Mouse (Mus musculus): ENCODE results near the gene Edem3. TPM values are rescaled to one million over a fixed set of nuclear protein-coding genes. Genes with fewer than 3 reads are reported as not detected.

Edem3 gene
- 10 to 100 TPM; 35.0 to 40.3 (median 36.6) TPM for total RNA-seq (2022)

DNA sequence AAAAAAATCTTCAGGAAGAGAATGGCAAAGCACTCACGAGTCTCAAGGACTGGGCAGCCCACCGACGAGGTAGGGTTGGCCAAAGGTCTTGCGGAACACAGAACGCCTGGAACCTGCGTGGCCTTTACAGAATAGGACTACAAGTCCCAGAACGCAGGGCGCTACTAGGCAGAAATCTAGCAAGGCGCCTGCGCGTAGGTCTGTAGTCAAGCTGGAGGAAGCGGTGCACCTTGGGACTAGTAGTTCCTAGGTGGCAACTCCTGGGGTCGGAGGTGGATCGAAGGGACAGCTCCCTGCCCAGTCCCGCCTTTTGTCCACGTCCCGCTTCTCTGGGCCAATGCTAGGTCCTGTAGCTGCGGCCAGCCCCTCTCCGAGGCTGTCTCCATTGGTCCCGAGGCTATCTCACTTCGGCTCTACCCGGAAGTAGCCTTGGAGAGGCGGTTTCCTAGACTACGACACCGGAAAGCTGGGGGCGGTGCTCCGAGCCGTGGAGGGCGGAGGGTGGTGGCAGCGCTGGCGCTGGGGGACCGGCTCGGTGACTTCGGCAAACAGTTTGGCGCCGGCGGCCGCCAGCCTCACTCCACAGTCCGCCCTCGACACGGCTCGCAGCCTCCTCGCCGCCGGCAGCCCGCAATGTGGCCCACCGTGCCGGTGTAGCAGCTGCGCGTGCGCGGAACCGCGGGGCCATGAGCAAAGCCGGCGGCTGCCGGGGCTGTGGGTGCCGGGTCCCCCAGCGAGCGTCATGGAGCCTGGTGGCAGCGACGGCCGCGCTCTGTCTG is at the start of gene Edem3:
TSS of gene Edem3 (plus strand) at position 491 of the 779 bp plus-strand sequence.
- DNase-seq (ENCODE audit: low spot score in 2 of 2) = peak; percentile 99

- peak; percentile 71 to 89 for DNase-seq (ENCODE audit: low spot score in 2 of 2)
These were observed 49.3 kb upstream of the Edem3 start for GRCm38 (mm10) chr1:151705723-151706396.

- DNase-seq (ENCODE audit: low spot score in 2 of 2) = no peak
These were observed 48.8 kb upstream of the Edem3 start for GRCm38 (mm10) chr1:151706397-151706752.

DNA sequence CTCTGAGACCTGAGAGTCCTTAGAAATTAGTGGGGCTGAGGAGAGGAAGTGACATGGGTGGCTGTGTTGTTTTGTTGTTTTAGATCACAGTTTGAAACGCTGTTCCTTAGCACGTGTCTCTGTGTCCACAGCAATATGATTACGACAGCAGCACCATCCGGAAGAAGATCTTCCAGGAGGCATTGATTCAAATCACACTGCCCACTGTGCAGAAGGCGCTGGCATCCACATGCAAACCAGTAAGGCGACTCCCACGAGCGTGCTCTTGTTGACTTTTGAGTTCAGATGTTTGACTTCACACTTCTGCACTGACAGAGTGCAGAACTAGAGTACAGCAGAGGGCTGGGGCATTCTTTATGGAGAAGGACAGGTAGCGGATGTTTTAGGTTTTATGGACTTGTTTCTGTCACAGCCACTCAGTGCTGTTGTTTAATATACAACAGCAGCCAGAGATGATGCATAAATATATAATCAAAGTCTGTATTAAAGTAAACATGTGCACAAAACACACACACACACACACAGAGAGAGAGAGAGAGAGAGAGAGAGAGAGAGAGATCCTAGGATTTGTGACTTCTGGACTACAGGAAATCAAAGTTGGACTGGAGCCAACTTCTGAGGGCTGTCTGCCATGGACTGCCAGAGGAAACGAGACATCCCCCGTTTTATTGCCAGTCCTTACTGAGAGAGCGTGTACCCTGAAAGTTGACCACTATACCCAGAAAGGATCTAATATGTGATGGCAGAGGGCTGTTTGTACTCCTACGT is 46.0 kb upstream of the Edem3 start:
- no peak for DNase-seq (ENCODE audit: low spot score in 2 of 2)

GRCm38 (mm10) chr1:151709734-151710022 is 45.5 kb upstream of the Edem3 start:
- no peak for DNase-seq (ENCODE audit: low spot score in 2 of 2)

GRCm38 (mm10) chr1:151710424-151711055 is 44.6 kb upstream of the Edem3 start:
- no peak for DNase-seq (ENCODE audit: low spot score in 2 of 2)

DNA sequence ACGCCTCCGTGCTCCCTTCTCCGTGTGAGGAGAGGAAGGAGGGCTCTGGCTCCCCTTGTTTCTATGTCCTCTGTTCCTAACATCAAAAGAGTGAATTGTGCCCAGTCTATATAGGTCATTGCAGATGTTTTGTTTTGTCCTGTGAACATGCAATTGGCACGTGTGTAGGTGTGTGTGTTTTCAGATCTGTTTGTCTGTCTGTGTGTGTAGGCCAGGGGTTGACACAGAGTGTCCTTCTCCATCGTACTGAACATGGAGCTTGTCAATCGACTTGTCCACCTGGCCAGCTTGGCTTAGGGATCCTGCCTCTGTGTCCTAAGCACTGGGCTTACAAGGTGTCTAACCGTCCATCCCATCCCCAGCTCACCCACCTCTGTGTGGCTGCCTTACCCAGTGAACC is 44.1 kb upstream of the Edem3 start:
- DNase-seq (ENCODE audit: low spot score in 2 of 2) = no peak

GRCm38 (mm10) chr1:151712664-151713063 is 42.5 kb upstream of the Edem3 start:
- no peak for DNase-seq (ENCODE audit: low spot score in 2 of 2)

GRCm38 (mm10) chr1:151713622-151714021 is 41.5 kb upstream of the Edem3 start:
- no peak for DNase-seq (ENCODE audit: low spot score in 2 of 2)

DNA sequence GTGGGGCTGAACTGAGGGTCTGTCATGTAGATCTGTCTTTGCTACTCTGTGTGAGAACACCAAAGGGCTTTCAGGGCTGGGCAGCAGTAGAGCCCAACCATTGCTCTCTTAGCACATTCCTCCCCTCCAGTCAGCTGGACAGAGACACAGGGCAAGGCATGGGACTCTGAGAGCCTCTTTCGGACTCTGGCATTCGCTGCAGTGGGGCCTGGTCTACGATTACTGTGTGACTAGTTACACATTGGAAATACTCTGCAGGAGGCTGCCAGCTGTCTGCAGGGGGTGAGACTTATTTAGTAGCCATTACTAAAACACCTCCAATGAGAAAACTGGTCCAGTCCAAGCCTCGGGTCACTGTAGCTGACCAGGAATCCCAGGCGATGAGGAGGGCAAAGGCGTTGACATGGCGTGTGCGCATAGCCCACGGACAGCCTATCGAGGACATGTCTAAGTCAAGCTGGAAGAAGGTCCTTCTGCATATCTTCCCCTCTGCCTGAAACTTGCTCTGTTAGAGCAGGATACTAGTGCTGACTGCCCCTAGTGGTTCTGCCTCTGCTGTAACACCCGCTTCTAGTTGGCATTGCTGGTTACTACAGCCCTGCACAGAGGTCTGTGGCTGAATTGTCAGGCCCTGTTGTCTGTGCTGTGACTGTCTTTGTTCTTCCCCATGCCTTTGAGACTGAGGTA is 39.0 kb upstream of the Edem3 start:
- no peak for DNase-seq (ENCODE audit: low spot score in 2 of 2)

DNA sequence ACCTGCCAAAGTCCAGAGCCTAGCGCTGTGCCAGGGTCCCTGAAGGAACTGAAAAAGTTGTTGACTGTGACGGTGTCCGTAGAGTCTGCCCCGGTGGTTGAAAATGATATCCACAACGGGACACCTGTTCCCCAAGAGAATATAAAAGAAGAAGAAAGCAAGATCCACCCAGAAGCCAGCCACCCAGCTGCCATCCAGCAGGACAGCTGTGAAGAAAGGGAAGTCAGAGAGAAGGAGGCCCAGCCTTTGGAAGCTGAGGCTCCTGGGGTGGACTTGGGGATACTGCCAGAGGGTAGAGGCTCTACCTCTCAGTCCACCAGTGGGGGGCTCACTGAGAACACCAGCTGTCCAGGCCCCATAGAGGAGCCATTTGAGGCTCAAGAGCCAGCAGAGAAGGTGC is 37.5 kb upstream of the Edem3 start:
- DNase-seq (ENCODE audit: low spot score in 2 of 2) = no peak

DNA sequence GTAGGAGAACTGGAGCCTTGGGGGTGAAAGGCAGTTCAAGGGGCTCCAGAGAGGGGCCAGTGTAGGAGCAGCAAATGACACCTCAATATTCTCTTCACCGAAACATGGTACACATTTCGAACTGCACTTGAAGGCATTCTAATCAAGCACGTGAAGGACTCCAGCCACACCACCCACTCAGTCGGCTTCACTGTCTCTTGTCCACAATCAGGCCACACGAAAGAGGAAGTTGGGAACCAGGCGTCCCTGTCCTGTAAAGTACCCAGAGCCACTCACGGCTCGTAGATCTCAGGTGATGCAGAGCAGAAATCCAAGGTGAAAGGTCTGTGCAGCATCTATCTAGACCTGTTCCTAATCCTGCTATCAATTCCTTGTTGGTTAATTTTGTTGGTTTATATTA is 36.6 kb upstream of the Edem3 start:
- DNase-seq (ENCODE audit: low spot score in 2 of 2) = no peak

DNA sequence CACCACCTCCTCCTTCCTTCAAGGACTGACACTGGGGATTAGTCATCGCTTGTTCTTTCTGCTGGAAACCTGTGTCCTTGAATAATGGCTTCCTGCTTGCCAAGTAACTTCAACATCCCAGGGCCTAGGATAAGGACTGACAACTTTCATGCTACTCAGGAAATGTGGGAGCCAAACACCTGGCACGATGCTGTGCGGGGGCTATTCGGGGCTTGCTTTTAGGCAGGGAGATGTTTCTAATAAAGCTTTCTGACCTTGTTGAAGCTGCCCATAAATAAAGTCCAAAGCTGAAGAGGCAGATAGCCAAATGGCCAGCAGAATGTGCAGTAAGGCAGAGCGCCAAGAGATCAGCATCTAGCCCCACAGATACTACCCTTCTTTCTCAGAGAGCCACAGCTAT is 35.3 kb upstream of the Edem3 start:
- no peak for DNase-seq (ENCODE audit: low spot score in 2 of 2)

GRCm38 (mm10) chr1:151720566-151720965 is 34.6 kb upstream of the Edem3 start:
- no peak for DNase-seq (ENCODE audit: low spot score in 2 of 2)

DNA sequence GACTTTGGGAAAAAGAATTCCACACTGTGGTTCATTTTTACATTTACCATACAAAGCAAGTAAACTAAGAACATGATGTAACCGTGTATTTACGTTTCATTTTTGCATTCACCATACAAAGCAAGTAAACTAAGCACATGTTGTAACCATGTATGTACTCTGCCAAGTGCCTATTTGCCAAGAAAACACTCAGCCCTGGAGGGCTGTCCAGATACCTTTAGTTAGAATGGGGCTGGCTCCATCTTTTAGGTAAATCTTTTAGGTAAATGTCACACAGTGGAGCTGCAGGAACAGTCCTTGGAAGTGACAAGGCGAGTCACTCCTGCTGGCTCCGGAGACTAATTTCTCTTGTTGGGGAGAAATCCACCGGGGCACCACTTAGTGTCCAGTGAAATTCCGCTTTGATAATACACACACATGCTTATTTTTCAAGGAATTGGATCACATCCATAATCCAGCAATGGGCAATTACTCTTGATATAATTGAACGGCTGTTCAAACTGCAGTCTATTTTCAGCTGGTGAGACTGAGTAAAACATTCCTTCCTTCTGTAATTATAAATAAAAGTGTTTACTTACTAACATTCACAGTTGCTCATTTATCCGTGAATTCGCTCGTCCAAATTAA is 33.7 kb upstream of the Edem3 start:
- DNase-seq (ENCODE audit: low spot score in 2 of 2) = no peak

GRCm38 (mm10) chr1:151723771-151724170 is 31.4 kb upstream of the Edem3 start:
- no peak for DNase-seq (ENCODE audit: low spot score in 2 of 2)

DNA sequence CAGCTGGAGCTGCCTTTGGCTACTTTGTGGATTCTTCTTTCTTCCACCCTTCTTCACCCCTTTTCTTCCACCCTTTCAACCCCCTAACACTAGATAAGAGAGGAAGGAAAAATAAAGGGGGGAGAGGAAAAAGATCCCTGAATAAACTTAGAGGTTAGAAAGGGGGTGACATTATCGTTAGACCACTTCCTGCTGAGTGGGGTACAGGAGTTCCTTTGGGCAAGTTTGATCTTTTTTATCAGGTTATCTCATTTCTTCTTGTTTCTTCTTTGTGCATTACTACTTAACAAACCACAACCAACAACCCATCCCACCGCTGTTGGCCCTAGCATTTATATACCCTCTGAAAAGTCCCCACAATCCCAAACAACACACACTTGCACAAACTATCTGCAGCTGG is 29.6 kb upstream of the Edem3 start:
- DNase-seq (ENCODE audit: low spot score in 2 of 2) = no peak

DNA sequence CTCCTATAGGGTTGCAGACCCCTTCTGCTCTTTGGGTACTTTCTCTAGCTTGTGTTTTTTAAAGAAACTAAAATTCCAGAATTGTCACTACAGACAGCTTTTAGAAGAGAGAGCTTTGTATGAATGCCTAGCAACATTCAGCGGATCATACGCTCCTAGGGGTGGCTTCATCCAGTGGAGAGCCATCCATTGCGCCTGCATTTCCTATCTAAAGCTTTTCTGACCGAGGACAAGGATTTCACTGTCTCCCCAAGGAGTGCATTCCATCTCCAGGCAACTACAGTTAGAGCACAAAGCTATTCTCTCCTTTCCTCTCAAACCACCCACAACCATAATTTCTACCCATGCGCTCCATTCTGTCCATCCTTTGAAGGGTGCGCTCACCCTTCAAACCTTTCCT is 28.8 kb upstream of the Edem3 start:
- no peak for DNase-seq (ENCODE audit: low spot score in 2 of 2)

DNA sequence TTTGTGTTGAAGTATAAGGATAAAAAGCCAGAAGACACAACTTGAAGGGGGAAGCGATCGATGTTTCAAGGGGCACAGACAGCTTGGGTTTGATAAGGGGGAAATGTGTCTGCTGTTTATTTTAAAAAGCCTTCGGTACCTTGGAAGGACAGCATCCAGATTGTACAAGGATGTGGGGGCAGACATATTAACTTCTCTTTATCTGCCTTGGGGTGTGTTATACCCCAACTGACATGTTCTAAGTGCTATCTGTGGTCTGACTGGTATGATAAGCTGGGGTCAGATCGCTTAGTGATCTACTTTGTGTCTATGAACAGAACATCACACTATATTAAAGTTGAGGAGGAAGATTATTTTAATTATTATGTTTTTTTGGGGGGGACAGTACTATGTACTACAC is 27.0 kb upstream of the Edem3 start:
- DNase-seq (ENCODE audit: low spot score in 2 of 2) = no peak

GRCm38 (mm10) chr1:151737146-151737545 is 18.0 kb upstream of the Edem3 start:
- no peak for DNase-seq (ENCODE audit: low spot score in 2 of 2)

DNA sequence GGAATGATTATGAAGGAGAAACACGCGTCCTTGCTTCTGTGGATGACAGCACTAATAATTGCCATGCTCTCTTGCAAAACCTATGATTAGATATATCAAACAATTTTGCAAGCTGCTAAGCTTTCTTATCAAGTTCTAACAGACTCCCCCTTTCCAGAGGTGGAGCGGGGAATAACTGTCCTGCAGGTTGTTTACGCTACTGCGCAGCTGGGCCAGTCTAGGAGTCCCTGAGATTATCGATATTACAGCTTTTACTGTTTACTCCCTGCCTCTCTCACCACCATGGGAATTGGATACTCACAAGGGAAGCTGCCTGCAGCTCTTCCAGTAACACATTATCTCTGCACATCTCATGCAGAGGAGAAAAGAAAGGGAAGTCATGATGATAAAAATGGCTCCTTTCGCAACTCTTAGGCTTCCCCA is 14.0 kb upstream of the Edem3 start:
- no peak for DNase-seq (ENCODE audit: low spot score in 2 of 2)

Data from layer of hippocampus, adult 8-10 months (tissue).